Comparison of ENCODE assay signal across 26 mouse cellular contexts in the genomic region with DNA sequence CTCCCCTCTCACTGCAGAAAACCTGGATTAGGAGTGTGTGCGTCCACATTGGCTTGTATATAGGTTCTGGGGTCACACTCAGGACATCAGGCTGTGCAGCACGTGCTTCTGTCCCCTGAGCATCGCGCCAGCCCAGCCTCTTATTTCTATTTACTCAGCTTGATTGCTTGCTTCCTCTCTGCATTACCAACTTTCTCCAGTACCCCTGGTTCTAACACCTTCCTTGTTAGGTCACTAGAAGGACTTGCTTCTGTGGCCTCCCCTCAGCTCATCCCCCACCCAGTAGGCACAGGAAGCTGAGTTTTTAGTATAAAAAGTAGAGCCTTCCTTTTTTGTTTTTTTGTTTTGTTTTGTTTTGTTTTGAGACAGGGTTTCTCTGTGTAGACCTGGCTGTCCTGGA. TPM values are rescaled to one million over a fixed set of nuclear protein-coding genes. Genes with fewer than 3 reads are reported as not detected.
DNase-seq lines count a peak whose midpoint lies in the region; ATAC-seq and TF ChIP-seq lines count a peak whose summit lies in the region.
"Had no signal": no experiment of that assay in that cellular context is flagged by ENCODE, and none has a peak within 500 bp of the region (broad histone marks: within the 10 kb centered on the region; RNA-seq: fewer than 3 reads in every experiment).

No protein-coding gene starts in this region.

- no peak overlapping the region for H3K4me2 ChIP-seq in forebrain, embryonic 16.5 days (ENCODE audit: low read length)
- H3K4me2 ChIP-seq: embryonic facial prominence, embryonic 15.5 days; heart, embryonic 11.5 days; heart, embryonic 15.5 days; hindbrain, embryonic 13.5 days had no signal

- WGBS in forebrain, embryonic 16.5 days, result 94% methylated on average over 4 of the region's 4 CpGs
- WGBS in kidney, adult 2 months, result 93% methylated on average over 4 of the region's 4 CpGs

- H3K36me3 ChIP-seq in forebrain, embryonic 16.5 days (ENCODE audit: control insufficient read depth, insufficient read depth), result no peaks in the 10 kb centered on the region; the same call in 1 of the 2 replicates
- no peaks in the 10 kb centered on the region for H3K36me3 ChIP-seq in kidney, adult 2 months (ENCODE audit: control insufficient read depth, insufficient read depth, low read length)

- ATAC-seq in forebrain, embryonic 16.5 days, result no peak
- ATAC-seq: forebrain, embryonic 14.5 days; hindbrain, postnatal 0 days; Patski had no signal

- TF ChIP-seq POLR2A in kidney, adult 2 months (IDR thresholded peaks at IDR 0.05; ENCODE audit: low read depth, low read length), result no peak

- no peak overlapping the region for H3K9ac ChIP-seq in forebrain, embryonic 16.5 days (replicated peaks; ENCODE audit: low read depth, low read length)
- H3K9ac ChIP-seq: embryonic facial prominence, embryonic 15.5 days; heart, embryonic 15.5 days; hindbrain, embryonic 13.5 days had no signal

- no peaks in the 10 kb centered on the region for H3K4me1 ChIP-seq in forebrain, embryonic 16.5 days (replicated peaks; ENCODE audit: control insufficient read depth, insufficient read depth, low read length)
- no peaks in the 10 kb centered on the region for H3K4me1 ChIP-seq in kidney, adult 2 months (ENCODE audit: control insufficient read depth, insufficient read depth, low read length)
- H3K4me1 ChIP-seq: embryonic facial prominence, embryonic 15.5 days; forebrain, embryonic 10.5 days; heart, embryonic 15.5 days; hindbrain, embryonic 13.5 days had no signal

- no peak overlapping the region for H3K27ac ChIP-seq in forebrain, embryonic 16.5 days (ENCODE audit: low read length)
- no peak overlapping the region for H3K27ac ChIP-seq in kidney, adult 2 months (ENCODE audit: insufficient read depth, low read depth, low read length)
- H3K27ac ChIP-seq: embryonic facial prominence, embryonic 15.5 days; forebrain, embryonic 10.5 days; heart, adult 2 months; heart, embryonic 15.5 days; hindbrain, embryonic 13.5 days; hindbrain, postnatal 0 days had no signal

- no peaks in the 10 kb centered on the region for H3K27me3 ChIP-seq in forebrain, embryonic 16.5 days (replicated peaks; ENCODE audit: control insufficient read depth, insufficient read depth, low read length)
- no peaks in the 10 kb centered on the region for H3K27me3 ChIP-seq in kidney, adult 2 months (replicated peaks; ENCODE audit: control insufficient read depth, insufficient read depth, low read length)
- H3K27me3 ChIP-seq: CH12.LX; embryonic facial prominence, embryonic 15.5 days; heart, embryonic 15.5 days; hindbrain, embryonic 13.5 days; Patski had no signal

- TF ChIP-seq CTCF in kidney, adult 2 months (conservative IDR thresholded peaks at IDR 0.05; ENCODE audit: insufficient read depth, insufficient read length, low read depth, low read length), result no peak

- DNase-seq in 416B (ENCODE audit: low read depth), result peak; percentile 70
- DNase-seq in CD4-positive, CD25-positive, alpha-beta regulatory T cell, adult 2 months (ENCODE audit: low read depth, low spot score), result peak; percentile 34
- DNase-seq in induced T-regulatory cell, adult 2 months (ENCODE audit: low read depth), result peak; percentile 60
- peak; percentile 29 for DNase-seq in naive thymus-derived CD4-positive, alpha-beta T cell, adult 2 months (ENCODE audit: low read depth)
- DNase-seq in kidney, adult 2 months, result no peak
- no peak for DNase-seq in lung, postnatal 25 days (ENCODE audit: low spot score)
- DNase-seq: adrenal gland, adult 2 months; adrenal gland, postnatal 25 days; cerebellum, adult 2 months; cerebellum, postnatal 14 days; embryo, embryonic 11 days; gastrocnemius, postnatal 14 days; heart, adult 2 months; heart, postnatal 14 days had no signal

- H3K9me3 ChIP-seq in forebrain, embryonic 16.5 days (ENCODE audit: control insufficient read depth, low read length), result no peaks in the 10 kb centered on the region
- H3K9me3 ChIP-seq: embryonic facial prominence, embryonic 15.5 days; forebrain, embryonic 10.5 days; heart, embryonic 15.5 days; hindbrain, embryonic 13.5 days had no signal

- H3K4me3 ChIP-seq in forebrain, embryonic 16.5 days (replicated peaks; ENCODE audit: low read length), result no peak overlapping the region
- no peak overlapping the region for H3K4me3 ChIP-seq in kidney, adult 2 months (ENCODE audit: insufficient read depth, low read depth, low read length)
- H3K4me3 ChIP-seq: embryonic facial prominence, embryonic 15.5 days; erythroblast, embryonic 14.5 days; forebrain, embryonic 10.5 days; heart, adult 2 months; heart, embryonic 15.5 days; hindbrain, embryonic 13.5 days had no signal

RNA-seq across cellular contexts. Expression of a gene that starts 21.0 kb away (rescaled TPM):
- polyA plus RNA-seq in forebrain, embryonic 16.5 days (2015; fragmentation: Nextera tagmentation; extraction: Ambion mirVana), result 27.2 and 28.8 TPM in 2 replicates
- 3.3 and 4.7 TPM in 2 replicates for polyA plus RNA-seq in kidney, adult 2 months (2012; rRNA removed)

RNA-seq across cellular contexts. Expression of a gene that starts 47.1 kb away (rescaled TPM):
- not detected in 2 replicates for polyA plus RNA-seq in forebrain, embryonic 16.5 days (2015; fragmentation: Nextera tagmentation; extraction: Ambion mirVana)
- polyA plus RNA-seq in kidney, adult 2 months (2012; rRNA removed), result 0.12 and 0.13 TPM in 2 replicates
- polyA plus RNA-seq: adrenal gland, adult 2 months; cerebellum, adult 2 months; embryonic facial prominence, embryonic 11.5 days; embryonic facial prominence, embryonic 15.5 days; erythroblast, embryonic 14.5 days; forebrain, embryonic 10.5 days; forebrain, embryonic 14.5 days; heart, embryonic 11.5 days; heart, embryonic 15.5 days; hindbrain, embryonic 13.5 days; hindbrain, postnatal 0 days had no signal

Comparison
In these comparisons a context has a peak if more than half of its experiments do, and no peak if none do; other contexts are left out.
1. DNase-seq: peak in 416B (single experiment), CD4-positive, CD25-positive, alpha-beta regulatory T cell, adult 2 months (single experiment), induced T-regulatory cell, adult 2 months (single experiment) and naive thymus-derived CD4-positive, alpha-beta T cell, adult 2 months (single experiment); none in kidney, adult 2 months (single experiment) and lung, postnatal 25 days (single experiment).